Mouse (Mus musculus) testis, postnatal 10 days (tissue): ENCODE measurements around the gene Itpkc.
"Not testable (repeated sequence)": the region's sequence is repeated elsewhere in the genome, so short reads cannot be mapped to it uniquely, and the experiment has no call there.

Source experiments
- DNase-seq: peaks from one replicate; pipeline ENCODE4 v3.0.0; 2021; ENCODE audit warnings: low spot score

Gene Itpkc

DNA sequence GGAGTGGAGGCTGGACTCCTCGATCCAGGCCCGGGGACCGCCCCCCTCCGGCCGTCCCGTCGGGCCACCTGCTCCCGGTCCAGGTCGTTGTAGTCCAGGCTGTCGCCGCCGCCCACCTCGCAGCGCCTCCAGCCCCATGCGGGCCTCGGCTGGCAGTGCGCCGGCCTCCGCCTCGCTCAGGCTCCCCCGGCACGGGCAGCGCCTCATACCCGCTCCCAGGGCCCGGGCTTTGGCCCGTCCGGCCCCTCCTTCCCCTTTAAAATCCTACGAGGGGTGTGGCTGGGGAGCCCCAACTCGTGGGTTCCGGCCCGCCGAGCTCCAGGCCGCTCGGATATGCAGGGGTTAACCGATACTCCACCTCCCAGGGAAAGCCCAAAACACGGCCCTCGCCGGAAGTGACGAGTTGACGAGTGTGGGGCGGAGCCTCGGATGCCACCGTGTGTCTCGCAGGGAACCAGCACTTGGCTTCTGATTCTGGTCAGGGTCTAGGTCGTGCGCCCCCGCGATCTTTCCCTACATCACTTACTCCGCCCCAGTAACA, at the start of gene Itpkc:
TSS of gene Itpkc (minus strand) at position 381 of the 541 bp plus-strand sequence.
- DNase-seq = peak; percentile 92

DNA sequence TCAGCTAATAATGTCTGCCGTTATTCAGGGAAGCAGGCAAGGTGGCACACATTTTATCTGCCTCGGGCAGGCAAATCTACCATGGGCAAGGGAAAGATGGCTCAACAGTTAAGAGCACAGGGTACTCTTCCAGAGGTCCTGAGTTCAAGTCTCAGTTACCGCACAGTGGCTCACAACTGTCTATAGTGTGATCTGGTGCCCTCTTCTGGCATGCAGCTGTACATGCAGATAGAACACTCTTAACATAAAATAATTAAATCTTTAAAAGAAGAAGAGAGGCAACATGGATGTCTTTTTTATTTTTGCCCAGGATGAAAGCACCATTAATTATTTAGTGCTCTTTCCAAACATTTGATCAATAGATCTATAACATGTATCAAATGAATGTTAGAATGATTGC, 48.7 kb upstream of the Itpkc start:
- no peak for DNase-seq

DNA sequence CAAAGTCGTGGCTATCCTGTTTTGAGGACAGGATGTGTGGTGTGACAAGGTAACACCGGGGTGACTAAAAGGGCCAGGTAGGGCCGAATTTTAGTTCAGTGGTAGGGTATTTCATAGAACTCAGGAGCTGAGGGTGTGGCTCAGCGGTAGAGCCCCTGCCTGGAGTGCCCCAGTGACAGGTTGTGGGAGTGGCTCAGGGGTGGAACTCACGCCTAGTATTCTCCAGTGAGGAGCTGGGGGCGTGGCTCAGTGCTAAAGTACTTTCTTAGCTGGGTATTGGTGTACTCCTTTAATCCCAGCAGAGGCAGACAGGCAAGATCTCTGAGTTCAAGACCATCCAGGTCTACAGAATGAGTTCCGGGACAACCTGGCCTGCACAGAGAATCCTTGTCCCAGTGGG, 47.6 kb upstream of the Itpkc start:
- no peak for DNase-seq

DNA sequence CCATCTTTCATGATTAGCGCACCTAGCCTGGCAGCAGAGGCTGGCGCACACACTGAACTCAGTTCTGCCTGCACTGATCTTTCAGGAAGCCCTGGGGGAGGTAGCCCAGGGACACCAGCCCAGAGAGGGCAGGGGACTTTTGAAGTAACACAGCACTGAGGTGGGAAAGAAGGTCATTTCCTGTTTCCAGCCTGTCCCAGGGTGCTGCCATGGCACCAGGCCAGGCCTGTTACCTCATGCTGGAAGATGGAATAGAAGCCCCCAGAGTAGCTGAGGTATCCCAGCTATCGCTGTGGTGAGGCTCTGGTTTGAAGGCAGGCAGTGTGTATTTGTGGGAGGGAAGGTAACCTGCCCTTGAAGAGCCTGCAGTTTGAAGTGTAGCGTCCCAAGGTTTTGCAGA, 46.5 kb upstream of the Itpkc start:
- no peak for DNase-seq

GRCm38 (mm10) chr7:27273739-27274351, 45.4 kb upstream of the Itpkc start:
- DNase-seq = peak; percentile 74

GRCm38 (mm10) chr7:27271423-27271822, 43.0 kb upstream of the Itpkc start:
- DNase-seq = no peak

DNA sequence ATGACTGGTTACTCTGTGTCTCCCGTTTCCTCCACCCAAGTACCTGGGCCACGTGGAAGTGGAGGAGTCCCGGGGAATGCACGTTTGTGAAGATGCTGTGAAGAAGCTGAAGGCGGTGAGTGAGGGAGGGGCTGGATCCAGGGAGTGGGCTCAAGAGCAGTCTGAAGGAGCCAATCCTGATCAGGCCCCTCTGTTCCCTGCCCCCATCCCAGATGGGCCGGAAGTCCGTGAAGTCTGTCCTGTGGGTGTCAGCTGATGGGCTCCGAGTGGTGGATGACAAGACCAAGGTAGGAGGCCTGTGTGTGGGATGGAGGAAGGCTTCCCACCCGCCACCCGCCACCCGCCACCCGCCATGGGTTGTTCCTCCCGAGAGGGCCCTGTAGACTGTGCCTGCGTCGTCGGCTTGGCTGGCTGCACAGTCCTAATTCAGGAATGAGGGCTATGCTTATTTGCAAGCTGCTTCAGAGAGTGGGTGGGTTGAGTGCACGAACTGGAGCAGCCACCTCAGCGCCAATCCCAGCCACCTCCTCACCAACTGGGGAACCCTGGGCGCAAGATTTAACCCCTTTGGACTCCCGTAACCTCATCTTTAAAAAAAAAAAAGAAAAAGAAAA, 38.2 kb upstream of the Itpkc start:
- DNase-seq = no peak

- DNase-seq = no peak
Observed at GRCm38 (mm10) chr7:27264761-27265160, 36.3 kb upstream of the Itpkc start.

- DNase-seq = peak; percentile 59
Observed at GRCm38 (mm10) chr7:27261888-27262287, 33.4 kb upstream of the Itpkc start.

DNA sequence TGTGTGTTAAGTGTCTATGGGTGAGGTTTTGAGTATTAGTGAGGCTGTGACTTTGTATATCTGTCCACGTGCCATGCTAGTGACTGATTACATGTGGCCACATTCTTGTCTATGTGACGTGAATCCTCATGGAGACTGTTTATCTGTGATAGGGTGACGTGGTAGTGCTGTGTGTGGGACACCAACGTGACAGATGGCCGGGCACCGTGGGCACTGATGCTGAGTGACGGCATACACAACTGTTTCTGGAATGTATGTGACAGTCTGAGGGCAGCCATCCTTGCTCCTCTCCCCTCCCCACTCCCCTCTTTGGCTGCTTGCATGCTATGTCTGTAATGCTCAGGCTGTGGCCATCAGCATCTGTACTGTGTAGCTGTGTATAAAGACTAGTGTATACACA, 32.4 kb upstream of the Itpkc start:
- no peak for DNase-seq

DNA sequence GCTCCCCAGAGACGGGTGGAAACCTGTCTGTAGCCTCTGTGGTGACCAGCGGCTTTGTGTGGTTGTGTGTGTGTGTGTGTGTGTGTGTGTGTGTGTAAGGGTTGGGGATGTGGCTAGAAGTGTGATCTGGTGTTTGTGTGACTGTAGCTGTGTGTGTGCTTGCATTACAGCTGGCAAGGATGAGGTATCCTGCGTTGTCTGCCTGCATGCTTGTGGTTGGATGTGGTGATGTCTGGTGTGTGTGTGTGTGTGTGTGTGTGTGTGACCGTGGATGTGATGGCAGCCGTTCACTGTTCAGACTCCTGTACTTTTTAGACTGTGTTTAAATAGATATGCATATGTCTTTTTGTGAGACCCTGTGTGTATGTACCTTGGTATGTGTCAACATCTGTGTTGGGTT, 31.3 kb upstream of the Itpkc start:
- DNase-seq = no peak

- DNase-seq = peak; percentile 61
Observed at GRCm38 (mm10) chr7:27259271-27259721, 30.8 kb upstream of the Itpkc start.

DNA sequence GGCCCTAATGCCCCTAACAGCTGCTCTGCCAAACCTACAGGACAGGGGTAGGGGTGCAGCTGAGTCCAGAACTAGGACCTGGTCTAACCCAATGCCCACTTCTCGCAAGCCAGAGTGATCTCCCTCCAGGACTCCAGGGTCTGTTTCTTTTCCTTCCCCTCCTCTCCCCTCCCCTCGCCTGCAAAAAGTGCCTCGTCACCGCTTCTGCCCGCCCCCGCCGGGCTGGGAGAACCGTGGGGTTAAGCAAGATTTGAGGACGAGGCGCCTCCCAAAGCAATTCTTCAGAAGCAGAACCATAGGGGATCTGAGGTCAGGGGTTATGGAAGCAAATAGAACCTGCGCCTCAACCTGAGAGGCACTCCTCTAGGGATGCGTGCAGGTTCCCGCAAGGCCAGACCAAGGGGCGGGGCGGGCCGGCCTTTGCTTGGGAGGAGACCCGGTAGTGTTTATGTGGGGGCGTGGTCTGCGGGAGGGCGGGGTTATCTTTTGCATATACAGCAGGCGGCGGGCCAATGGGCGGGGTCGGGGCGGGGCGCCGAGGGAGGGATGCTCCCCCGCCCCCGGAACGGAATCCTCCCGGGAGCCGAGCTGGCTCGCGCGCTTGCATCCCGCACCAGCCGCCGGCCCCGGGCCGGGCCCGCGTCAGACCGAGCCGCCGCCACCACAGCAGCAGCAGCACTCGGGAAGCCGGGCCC, 29.9 kb upstream of the Itpkc start, which contains the start of gene Numbl:
TSS of gene Numbl (plus strand) at position 229 of the 695 bp plus-strand sequence.
- DNase-seq = peak; percentile 99

- DNase-seq = peak; percentile 59
Observed at GRCm38 (mm10) chr7:27257852-27258204, 29.4 kb upstream of the Itpkc start.

DNA sequence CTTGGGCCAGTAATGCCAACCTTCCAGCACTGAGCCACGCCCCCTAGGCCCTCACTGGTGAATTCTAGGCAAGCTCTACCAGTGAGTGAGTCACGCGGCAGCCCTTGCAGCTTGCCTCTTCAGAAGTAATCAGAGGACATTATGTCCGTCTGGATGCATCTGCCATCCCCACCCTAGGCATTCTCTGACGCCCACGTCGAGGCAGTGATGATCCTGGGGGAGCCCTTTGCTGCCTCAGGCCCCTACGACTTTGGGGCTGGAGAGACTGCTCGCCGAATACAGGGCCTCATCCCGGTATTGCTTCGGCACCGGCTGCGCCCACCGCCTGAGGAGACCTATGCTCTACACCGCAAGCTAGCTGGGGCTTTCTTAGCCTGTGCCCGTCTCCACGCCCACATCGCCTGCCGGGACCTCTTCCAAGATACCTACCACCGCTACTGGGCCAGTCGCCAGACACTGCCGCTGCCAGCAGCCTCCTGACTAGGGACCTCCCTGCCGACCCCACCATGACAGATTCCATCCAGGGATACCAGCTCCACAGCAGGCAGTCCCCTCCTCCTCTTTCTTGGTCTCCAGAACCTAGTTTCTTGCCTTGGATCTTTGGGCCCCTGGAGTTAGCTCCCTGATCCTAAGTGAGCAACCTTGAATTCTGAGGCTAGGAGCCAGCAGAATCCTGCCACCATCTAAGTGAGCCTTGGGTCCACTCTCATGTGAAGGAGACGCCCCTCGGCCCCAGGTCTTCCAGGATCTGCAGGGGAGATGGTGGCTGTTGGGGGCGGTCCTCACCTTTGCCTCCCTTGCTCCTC, 28.8 kb upstream of the Itpkc start:
- DNase-seq = peak; percentile 79

GRCm38 (mm10) chr7:27255721-27256120, 27.3 kb upstream of the Itpkc start:
- peak; percentile 61 for DNase-seq

DNA sequence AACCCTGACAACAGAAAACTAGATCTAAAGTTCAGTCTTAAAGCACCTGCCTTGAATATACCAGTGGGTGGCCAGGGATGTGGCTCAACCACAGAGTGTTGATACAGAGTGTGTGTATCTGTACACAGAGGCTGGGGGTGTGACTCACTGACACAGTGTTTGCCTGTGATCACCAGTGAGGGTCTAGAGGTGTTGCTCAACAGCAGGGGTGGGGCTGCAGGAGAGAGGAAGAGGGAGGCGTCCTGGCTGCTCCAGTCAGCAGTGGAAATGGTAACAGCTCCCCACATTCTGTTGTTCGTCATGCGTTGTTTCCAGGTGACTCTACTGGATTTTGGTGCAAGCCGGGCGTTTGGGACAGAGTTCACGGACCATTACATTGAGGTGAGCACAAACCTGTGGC, 23.5 kb upstream of the Itpkc start:
- DNase-seq = no peak

GRCm38 (mm10) chr7:27249928-27250327, 21.5 kb upstream of the Itpkc start:
- DNase-seq = no peak

- DNase-seq = peak; percentile 59
Observed at GRCm38 (mm10) chr7:27249146-27249545, 20.7 kb upstream of the Itpkc start.

- not testable (repeated sequence) for DNase-seq
Observed at GRCm38 (mm10) chr7:27244088-27244487, 15.6 kb upstream of the Itpkc start.

DNA sequence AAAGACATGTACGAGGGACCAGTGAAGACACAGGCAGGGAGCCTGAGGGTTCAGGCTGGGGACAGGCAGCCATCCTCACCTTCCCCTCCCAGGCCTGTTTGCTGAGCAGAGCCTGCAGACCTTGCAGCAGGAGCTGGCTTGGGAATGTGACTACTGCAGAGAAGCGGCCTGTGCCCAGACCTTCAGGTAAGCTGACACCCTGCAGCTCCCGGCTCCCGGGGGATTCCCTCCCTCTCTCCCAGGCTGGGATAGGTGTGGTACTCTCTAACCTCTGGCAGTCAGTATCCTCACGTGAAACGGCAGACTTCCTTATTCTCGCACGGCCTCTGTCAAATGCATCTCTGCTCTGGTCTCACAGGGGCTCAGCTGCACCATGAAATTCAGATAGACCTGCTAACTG, 14.8 kb upstream of the Itpkc start:
- DNase-seq = no peak

GRCm38 (mm10) chr7:27238568-27238967, 10.1 kb upstream of the Itpkc start:
- no peak for DNase-seq
